8 mouse cellular contexts compared by ENCODE assay signal in genomic region chr16:45742615-45743476, GRCm38 (mm10). TPM values are rescaled to one million over a fixed set of nuclear protein-coding genes. Genes with fewer than 3 reads are reported as not detected.
DNase-seq lines count a peak whose midpoint lies in the region; ATAC-seq and TF ChIP-seq lines count a peak whose summit lies in the region.

Abhd10 (minus strand) TSS chr16:45742955.

- H3K79me2 ChIP-seq in CH12.LX (replicated peaks; ENCODE audit: control insufficient read depth, extremely low read depth, insufficient read depth, poor library complexity, severe bottlenecking) = peaks cover 19% of the 10 kb centered on the region

- no peaks in the 10 kb centered on the region for H3K27me3 ChIP-seq in CH12.LX (replicated peaks)
- no peaks in the 10 kb centered on the region for H3K27me3 ChIP-seq in forebrain, embryonic 11.5 days (ENCODE audit: control insufficient read depth, insufficient read depth, low read length)
- H3K27me3 ChIP-seq in heart, embryonic 16.5 days (ENCODE audit: control insufficient read depth, insufficient read depth, low read length) = no peaks in the 10 kb centered on the region
- no peaks in the 10 kb centered on the region for H3K27me3 ChIP-seq in liver, embryonic 16.5 days (ENCODE audit: control insufficient read depth, insufficient read depth, low read depth, low read length)
- H3K27me3 ChIP-seq in neural tube, embryonic 13.5 days = no peaks in the 10 kb centered on the region
- no peaks in the 10 kb centered on the region for H3K27me3 ChIP-seq in testis, adult 2 months (ENCODE audit: control insufficient read depth, insufficient read depth, low read length)

- no peak for TF ChIP-seq EP300 in CH12.LX (IDR thresholded peaks at IDR 0.05; ENCODE audit: low read length)

- H3K9me3 ChIP-seq in CH12.LX (replicated peaks; ENCODE audit: low read length) = no peaks in the 10 kb centered on the region
- H3K9me3 ChIP-seq in forebrain, embryonic 11.5 days (ENCODE audit: control insufficient read depth, low read length) = no peaks in the 10 kb centered on the region
- no peaks in the 10 kb centered on the region for H3K9me3 ChIP-seq in heart, embryonic 16.5 days (replicated peaks; ENCODE audit: control insufficient read depth, low read length)
- H3K9me3 ChIP-seq in liver, embryonic 16.5 days (replicated peaks; ENCODE audit: control insufficient read depth, low read length) = no peaks in the 10 kb centered on the region
- no peaks in the 10 kb centered on the region for H3K9me3 ChIP-seq in neural tube, embryonic 13.5 days

- peak within 1 kb of the TSS; percentile 69 to 84 (median 83) for H3K4me3 ChIP-seq in CH12.LX (replicated peaks in 1 of 3; ENCODE audit: low read depth in 2 of 3, low read length in 2 of 3, poor library complexity in 1 of 3)
- H3K4me3 ChIP-seq in forebrain, embryonic 11.5 days (ENCODE audit: low read depth, low read length) = peak within 1 kb of the TSS; percentile 61
- peak within 1 kb of the TSS; percentile 96 for H3K4me3 ChIP-seq in heart, embryonic 16.5 days (ENCODE audit: low read length)
- peak within 1 kb of the TSS; percentile 78 for H3K4me3 ChIP-seq in liver, embryonic 16.5 days (ENCODE audit: low read depth, low read length)
- peak within 1 kb of the TSS; percentile 80 for H3K4me3 ChIP-seq in neural tube, embryonic 13.5 days
- peak within 1 kb of the TSS; percentile 99 for H3K4me3 ChIP-seq in testis, adult 2 months (ENCODE audit: control insufficient read depth, low read depth, low read length)

- TF ChIP-seq CTCF in CH12.LX (conservative IDR thresholded peaks at IDR 0.05 in 1 of 2, IDR thresholded peaks at IDR 0.05 in 1 of 2; ENCODE audit: low read depth in 2 of 2, low read length in 2 of 2) = no peak
- TF ChIP-seq CTCF in testis, adult 2 months (IDR thresholded peaks at IDR 0.05; ENCODE audit: control insufficient read depth, insufficient read depth, insufficient replicate concordance, low read depth, low read length) = no peak

- peak; percentile 97 for TF ChIP-seq POLR2A in CH12.LX (IDR thresholded peaks at IDR 0.05; ENCODE audit: low read depth, low read length)
- peak; percentile 92 for TF ChIP-seq POLR2A in testis, adult 2 months (IDR thresholded peaks at IDR 0.05; ENCODE audit: control insufficient read depth, low read depth, low read length)

- peak within 1 kb of the TSS; percentile 11; the same call in 1 of the 2 replicates for H3K27ac ChIP-seq in CH12.LX (ENCODE audit: insufficient read depth, low read depth)
- peak within 1 kb of the TSS; percentile 76 for H3K27ac ChIP-seq in forebrain, embryonic 11.5 days (ENCODE audit: low read depth, low read length)
- H3K27ac ChIP-seq in heart, embryonic 16.5 days (ENCODE audit: low read length) = peak within 1 kb of the TSS; percentile 96
- peak within 1 kb of the TSS; percentile 81 for H3K27ac ChIP-seq in liver, embryonic 16.5 days (ENCODE audit: low read length)
- peak within 1 kb of the TSS; percentile 94 for H3K27ac ChIP-seq in neural tube, embryonic 13.5 days (replicated peaks)
- peak within 1 kb of the TSS; percentile 97 for H3K27ac ChIP-seq in testis, adult 2 months (ENCODE audit: control insufficient read depth, insufficient read depth, low read depth, low read length)

- DNase-seq in CH12.LX (ENCODE audit: extremely low read depth) = peak; percentile 95
- peak; percentile 75 for DNase-seq in c-Kit-positive CD71-positive TER-119-negative erythroid progenitor cells, embryonic 14.5 days (ENCODE audit: low read depth)
- DNase-seq in forebrain, embryonic 11.5 days (ENCODE audit: low spot score) = peak; percentile 99
- DNase-seq in kidney, postnatal 4 days = peak; percentile 99

- peak within 1 kb of the TSS; percentile 79 for H3K4me2 ChIP-seq in CH12.LX (ENCODE audit: insufficient read depth, low read depth, poor library complexity, severe bottlenecking)
- peak within 1 kb of the TSS; percentile 59 for H3K4me2 ChIP-seq in forebrain, embryonic 11.5 days (ENCODE audit: low read depth, low read length, severe bottlenecking)
- H3K4me2 ChIP-seq in heart, embryonic 16.5 days (ENCODE audit: low read depth, low read length) = peak within 1 kb of the TSS; percentile 77
- peak within 1 kb of the TSS; percentile 74 for H3K4me2 ChIP-seq in liver, embryonic 16.5 days (ENCODE audit: low read depth, low read length)
- H3K4me2 ChIP-seq in neural tube, embryonic 13.5 days = peak within 1 kb of the TSS; percentile 68

- peak; percentile 98 for ATAC-seq in forebrain, embryonic 11.5 days (replicated peaks; ENCODE audit: low FRiP score)
- peak; percentile 99 for ATAC-seq in heart, embryonic 16.5 days (replicated peaks; ENCODE audit: extremely low read depth, insufficient read depth, low FRiP score)
- ATAC-seq in liver, embryonic 16.5 days (ENCODE audit: low read depth) = peak; percentile 100
- peak; percentile 98 for ATAC-seq in neural tube, embryonic 13.5 days (ENCODE audit: low read depth)

- H3K4me1 ChIP-seq in CH12.LX (ENCODE audit: control insufficient read depth in 1 of 2, insufficient read depth in 2 of 2) = peaks cover 4 to 41% of the 10 kb centered on the region in 2 experiments; a peak in 3 of 4 replicates
- H3K4me1 ChIP-seq in forebrain, embryonic 11.5 days (replicated peaks; ENCODE audit: control insufficient read depth, insufficient read depth, low read length) = 0 out of 2 replicates have a peak, but pooled peaks cover 5% of the 10 kb centered on the region
- peaks cover 17% of the 10 kb centered on the region for H3K4me1 ChIP-seq in heart, embryonic 16.5 days (ENCODE audit: control insufficient read depth, insufficient read depth, low read length)
- H3K4me1 ChIP-seq in liver, embryonic 16.5 days (ENCODE audit: control insufficient read depth, low read depth, low read length) = peaks cover 9% of the 10 kb centered on the region
- H3K4me1 ChIP-seq in neural tube, embryonic 13.5 days (replicated peaks) = peaks cover 27% of the 10 kb centered on the region
- peaks cover 2% of the 10 kb centered on the region; the same call in 1 of the 2 replicates for H3K4me1 ChIP-seq in testis, adult 2 months (ENCODE audit: control insufficient read depth, insufficient read depth, low read length)

- H3K36me3 ChIP-seq in CH12.LX (replicated peaks in 1 of 2; ENCODE audit: control insufficient read depth in 1 of 2, insufficient read depth in 1 of 2, low read length in 1 of 2) = peaks cover 4 to 19% of the 10 kb centered on the region in 2 experiments
- H3K36me3 ChIP-seq in forebrain, embryonic 11.5 days (ENCODE audit: control insufficient read depth, insufficient read depth, low read length) = no peaks in the 10 kb centered on the region
- peaks cover 12% of the 10 kb centered on the region for H3K36me3 ChIP-seq in heart, embryonic 16.5 days (ENCODE audit: control insufficient read depth, insufficient read depth)
- no peaks in the 10 kb centered on the region for H3K36me3 ChIP-seq in liver, embryonic 16.5 days (ENCODE audit: control insufficient read depth, insufficient read depth)
- H3K36me3 ChIP-seq in neural tube, embryonic 13.5 days = peaks cover 5% of the 10 kb centered on the region; the same call in 1 of the 2 replicates
- no peaks in the 10 kb centered on the region for H3K36me3 ChIP-seq in testis, adult 2 months (ENCODE audit: control insufficient read depth, insufficient read depth, low read length)

- dilution Hi-C loops in CH12.LX (cut with MboI; ENCODE audit: extremely low pct_ligation_motif_present, extremely low pct_unique_long_range_greater_than_20kb, low sequenced_read_pairs) = no loop called here

- in situ Hi-C loops in CH12.LX (cut with MboI; ENCODE audit: low pct_ligation_motif_present, low pct_unique_long_range_greater_than_20kb, low sequenced_read_pairs) = no loop called here

- H3K9ac ChIP-seq in CH12.LX (ENCODE audit: insufficient read depth, low read depth) = peak within 1 kb of the TSS; percentile 75
- H3K9ac ChIP-seq in forebrain, embryonic 11.5 days (ENCODE audit: low read length) = peak within 1 kb of the TSS; percentile 89
- H3K9ac ChIP-seq in heart, embryonic 16.5 days (ENCODE audit: low read length) = peak within 1 kb of the TSS; percentile 98
- peak within 1 kb of the TSS; percentile 92 for H3K9ac ChIP-seq in liver, embryonic 16.5 days (ENCODE audit: low read depth, low read length)
- H3K9ac ChIP-seq in neural tube, embryonic 13.5 days = peak within 1 kb of the TSS; percentile 88

- 1% methylated on average over 51 of the region's 51 CpGs for WGBS in forebrain, embryonic 11.5 days
- under 1% methylated on average over 49 of the region's 51 CpGs for WGBS in heart, embryonic 16.5 days
- 1% methylated on average over 42 of the region's 51 CpGs for WGBS in liver, embryonic 16.5 days (ENCODE audit: insufficient replicate concordance)
- WGBS in neural tube, embryonic 13.5 days = under 1% methylated on average over 51 of the region's 51 CpGs

- TF ChIP-seq RAD21 in CH12.LX (IDR thresholded peaks at IDR 0.05; ENCODE audit: low read depth, low read length) = no peak

TF ChIP-seq in CH12.LX, 34 proteins besides CTCF, POLR2A, EP300 and RAD21 (continues in another document):
- TF ChIP-seq E2F4 (IDR thresholded peaks at IDR 0.05; ENCODE audit: insufficient replicate concordance, low read depth, low read length) = peak; percentile 55; the same call in 1 of the 2 replicates
- no peak for TF ChIP-seq ZC3H11A (IDR thresholded peaks at IDR 0.05; ENCODE audit: low read depth, low read length)
- peak; percentile 73; the same call in 1 of the 2 replicates for TF ChIP-seq MXI1 (IDR thresholded peaks at IDR 0.05; ENCODE audit: low read depth, low read length)
- peak; percentile 71 for TF ChIP-seq ELF1 (IDR thresholded peaks at IDR 0.05; ENCODE audit: low read depth, low read length)
- TF ChIP-seq RCOR1 (conservative IDR thresholded peaks at IDR 0.05; ENCODE audit: low read depth, low read length) = no peak; the same call in 1 of the 2 replicates
- TF ChIP-seq SMC3 (IDR thresholded peaks at IDR 0.05; ENCODE audit: low read depth, low read length) = no peak
- TF ChIP-seq CHD1 (IDR thresholded peaks at IDR 0.05; ENCODE audit: low read depth, low read length) = no peak; the same call in 1 of the 2 replicates
- TF ChIP-seq UBTF (IDR thresholded peaks at IDR 0.05; ENCODE audit: low read depth, low read length) = peak; percentile 83
- peak; percentile 92 for TF ChIP-seq CHD2 (IDR thresholded peaks at IDR 0.05; ENCODE audit: low read length)
- peak; percentile 93 for TF ChIP-seq ZMIZ1 (IDR thresholded peaks at IDR 0.05; ENCODE audit: low read depth, low read length)
- peak; percentile 87 for TF ChIP-seq HCFC1 (IDR thresholded peaks at IDR 0.05; ENCODE audit: low read depth, low read length)
- peak; percentile 98 for TF ChIP-seq NELFE (IDR thresholded peaks at IDR 0.05; ENCODE audit: low read depth, low read length)

RNA-seq across cellular contexts. Expression of gene Abhd10, which starts in this region (rescaled TPM):
- total RNA-seq in CH12.LX (2012; rRNA removed) = 13.8 and 14.1 TPM in 2 replicates
- total RNA-seq in CH12.LX (2014; rRNA removed) = 19.3 and 20.1 TPM in 2 replicates
- polyA plus RNA-seq in CH12.LX (2012; ENCODE audit: insufficient read length, low read depth) = 18.2 and 20.5 TPM in 2 replicates
- polyA plus RNA-seq in forebrain, embryonic 11.5 days (2014; fragmentation: Nextera tagmentation; extraction: Ambion mirVana) = 36.2 and 39.0 TPM in 2 replicates
- 25.9 and 29.7 TPM in 2 replicates for polyA plus RNA-seq in heart, embryonic 16.5 days (2015; fragmentation: Nextera tagmentation; extraction: Ambion mirVana)
- polyA plus RNA-seq in liver, embryonic 16.5 days (2015; fragmentation: Nextera tagmentation; extraction: Ambion mirVana) = 13.6 and 15.5 TPM in 2 replicates
- polyA plus RNA-seq in neural tube, embryonic 13.5 days (2015; fragmentation: Nextera tagmentation; extraction: Ambion mirVana) = 41.2 and 44.8 TPM in 2 replicates
- 9.3 and 10.3 TPM in 2 replicates for polyA plus RNA-seq in testis, adult 2 months (2012; rRNA removed)

Comparison
In these comparisons a context has a peak if more than half of its experiments do, and no peak if none do; other contexts are left out.
1. Peak in every context shown above with its lines: DNase-seq, ATAC-seq, H3K4me3 ChIP-seq and H3K27ac ChIP-seq.
2. H3K27ac ChIP-seq: peak in every context shown above with its lines; median percentile 97 in testis, adult 2 months; 96 in heart, embryonic 16.5 days; 94 in neural tube, embryonic 13.5 days; 81 in liver, embryonic 16.5 days; 76 in forebrain, embryonic 11.5 days; 11 in CH12.LX.